Mouse (Mus musculus): ENCODE measurements around the gene Actl6a.
"Not testable (repeated sequence)": the region's sequence is repeated elsewhere in the genome, so short reads cannot be mapped to it uniquely, and the experiment has no call there.

DNA sequence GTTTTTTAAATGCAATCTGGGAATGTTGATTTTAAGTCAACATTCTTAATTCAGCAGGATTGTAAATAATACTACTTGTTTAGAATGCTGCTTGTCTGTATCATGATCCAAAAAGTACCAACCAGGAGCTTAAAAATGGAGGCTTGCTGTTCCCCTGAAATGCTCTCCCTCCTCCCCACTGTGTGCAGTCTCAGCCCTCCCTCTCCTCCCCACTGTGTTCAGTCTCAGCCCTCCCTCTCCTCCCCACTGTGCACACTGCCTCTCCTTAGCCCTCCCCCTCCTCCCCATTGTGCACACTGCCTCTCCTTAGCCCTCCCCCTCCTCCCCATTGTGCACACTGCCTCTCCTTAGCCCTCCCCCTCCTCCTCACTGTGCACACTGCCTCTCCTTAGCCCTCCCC is 39.3 kb downstream of the Actl6a start:
- TF ChIP-seq CTCF (IDR thresholded peaks at IDR 0.05; ENCODE audit: low read depth, low read length); GATA1 (IDR thresholded peaks at IDR 0.05; ENCODE audit: borderline replicate concordance, low read length); TAL1 (conservative IDR thresholded peaks at IDR 0.05; ENCODE audit: low read depth, low read length); POLR2AphosphoS5 (IDR thresholded peaks at IDR 0.05; ENCODE audit: insufficient replicate concordance, low read depth, low read length): not testable (repeated sequence)
